Mouse (Mus musculus): Measurements from ENCODE around the gene Map3k13.

- no peak for TF ChIP-seq MAFK (IDR thresholded peaks at IDR 0.05; ENCODE audit: insufficient read depth, low read depth, low read length)
- no peak for TF ChIP-seq CHD2 (IDR thresholded peaks at IDR 0.05; ENCODE audit: low read depth, low read length)
- no peak for TF ChIP-seq ZC3H11A (IDR thresholded peaks at IDR 0.05; ENCODE audit: borderline replicate concordance, low read depth, low read length)
- no peak for TF ChIP-seq HCFC1 (IDR thresholded peaks at IDR 0.05; ENCODE audit: borderline replicate concordance, insufficient read depth, low read length)
Measured at GRCm38 (mm10) chr16:21868651-21869050, 74.5 kb downstream of the Map3k13 start.
